Mouse (Mus musculus): ENCODE data around the gene Ferd3l. TPM values are rescaled to one million over a fixed set of nuclear protein-coding genes. Genes with fewer than 3 reads are reported as not detected.

Gene Ferd3l
- polyA plus RNA-seq (2014; fragmentation: Illumina TruSeq; extraction: RNeasy Lipid Tissue Mini Kit (QIAGEN cat#74804); ENCODE audit: low read depth, low replicate concordance): not detected

GRCm38 (mm10) chr12:33928331-33929192 lies at the start of gene Ferd3l:
Ferd3l (plus strand) TSS chr12:33928425.

GRCm38 (mm10) chr12:33957400-33958240 lies 29.4 kb downstream of the Ferd3l start, which contains the start of gene Twist1:
Twist1 (plus strand) TSS chr12:33957671.

Other genes starting within 250 kb of the Ferd3l start
- 1.0 TPM for gene Twist1, start 29.2 kb downstream of the Ferd3l start, polyA plus RNA-seq (2014; fragmentation: Illumina TruSeq; extraction: RNeasy Lipid Tissue Mini Kit (QIAGEN cat#74804); ENCODE audit: low read depth, low replicate concordance)